Mouse (Mus musculus) small intestine, adult 2 months (tissue): ENCODE measurements around the gene Slc24a1. TPM values are rescaled to one million over a fixed set of nuclear protein-coding genes. Genes with fewer than 3 reads are reported as not detected.

ENCODE experiments used
- H3K27ac ChIP-seq: fragments of 200-500 bp; 2 replicates; pipeline ENCODE4 v1.5.1; 2012; ENCODE audit warnings: low read depth, low read length, control low read depth, inconsistent platforms; ENCODE audit not compliant: insufficient read depth
- H3K27me3 ChIP-seq: fragments of 200-500 bp; 2 replicates; pipeline ENCODE4 v1.6.1; 2012; ENCODE audit warnings: mild to moderate bottlenecking, moderate library complexity, low read length, inconsistent platforms; ENCODE audit not compliant: control insufficient read depth, insufficient read depth
- H3K36me3 ChIP-seq: fragments of 200-500 bp; 2 replicates; pipeline ENCODE4 v1.6.1; 2012; ENCODE audit warnings: mild to moderate bottlenecking, low read length, control low read depth, inconsistent platforms; ENCODE audit not compliant: control insufficient read depth, insufficient read depth
- H3K4me1 ChIP-seq: fragments of 200-500 bp; 2 replicates; pipeline ENCODE4 v1.6.1; 2012; ENCODE audit warnings: low read length, inconsistent platforms, mixed read lengths; ENCODE audit not compliant: control insufficient read depth, insufficient read depth, insufficient read length
- H3K4me3 ChIP-seq: fragments of 200-500 bp; 2 replicates; pipeline ENCODE4 v1.5.1; 2012; ENCODE audit warnings: low read depth, mild to moderate bottlenecking, control low read depth, inconsistent platforms, low read length, moderate library complexity
- CTCF ChIP-seq: fragments of 200-500 bp; IDR thresholded peaks from 2 replicates; pipeline ENCODE4 v1.5.1; 2012; ENCODE audit warnings: low read depth, mild to moderate bottlenecking, control low read depth, inconsistent platforms, low read length, moderate library complexity, mixed read lengths; ENCODE audit not compliant: insufficient replicate concordance, insufficient read length; ENCODE audit errors: extremely low read depth
- POLR2A ChIP-seq: fragments of 200-500 bp; IDR thresholded peaks from 2 replicates; pipeline ENCODE4 v1.6.1; 2012; ENCODE audit warnings: low read depth, mild to moderate bottlenecking, control low read depth, inconsistent platforms, low read length, moderate library complexity
- WGBS: fragments of 180-500 bp; shearing (Covaris S2); methylation state at CpG from one replicate; pipeline ENCODE4 v1.1.7; 2018; 5-methylcytosine and 5-hydroxymethylcytosine counted together
- polyA plus RNA-seq: library from polyadenylated mRNA; depleted of rRNA; stranded (reverse); fragments of >200 nt; gene quantifications from 2 replicates; pipeline ENCODE4 v1.2.3, GENCODE M21; 2012; rRNA removed

Slc24a1 gene
- polyA plus RNA-seq, 1 experiment = not detected

DNA sequence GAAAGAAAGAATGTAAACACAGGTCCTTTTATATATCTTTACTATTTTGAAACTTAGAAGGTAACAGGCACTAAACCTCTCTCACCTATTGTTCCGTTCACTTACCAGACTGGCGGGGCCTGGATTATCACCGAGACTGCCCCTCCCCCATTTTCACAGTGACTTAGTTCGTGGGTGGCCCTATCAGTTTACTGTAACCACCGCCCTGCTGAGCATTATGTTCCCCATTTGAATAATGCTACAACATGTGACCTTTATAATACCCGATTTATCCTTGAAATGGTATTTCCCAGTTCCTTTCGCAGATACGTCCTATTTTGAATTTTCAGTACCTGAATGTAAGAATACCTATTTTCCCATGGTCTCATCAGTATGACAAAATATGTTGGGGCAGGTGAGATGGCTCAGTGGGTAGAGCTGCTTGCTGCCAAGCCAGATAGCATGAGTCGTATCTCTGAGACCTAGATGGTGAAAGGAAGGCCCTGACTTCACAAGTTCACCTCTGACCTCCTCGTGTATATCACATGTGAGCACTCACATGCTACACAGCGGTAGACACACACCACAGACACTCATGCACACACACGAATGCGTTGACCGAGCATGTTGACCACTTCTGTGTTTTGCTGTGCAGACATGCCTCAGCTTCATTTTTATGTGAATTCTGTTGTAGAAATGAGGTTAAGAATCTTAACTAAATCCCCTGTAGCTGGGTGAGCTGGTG lies 46.3 kb downstream of the Slc24a1 start:
- TF ChIP-seq POLR2A (no peak), CTCF (no peak)
- WGBS = 88% methylated on average over 14 of the region's 14 CpGs
- H3K4me3 ChIP-seq = no peak overlapping the region

DNA sequence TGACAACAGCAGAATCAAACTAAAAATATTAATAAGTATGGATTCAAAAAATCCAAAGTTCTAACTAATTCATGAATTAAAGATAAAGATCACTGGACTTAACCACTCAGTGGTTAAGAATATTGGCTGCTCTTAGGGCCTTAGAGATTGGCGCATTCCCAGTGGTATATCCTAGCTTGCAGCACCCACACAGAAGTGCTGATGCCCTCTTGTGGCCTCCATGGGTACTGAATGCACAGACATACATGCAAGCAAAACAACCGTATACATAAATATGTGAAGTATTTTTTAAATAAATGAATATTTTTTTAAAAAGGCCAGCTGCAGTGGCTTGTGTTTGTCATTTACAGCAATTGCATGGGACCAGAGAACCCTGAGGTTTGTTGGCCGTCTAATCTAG lies 48.0 kb downstream of the Slc24a1 start:
- no peaks in the 10 kb centered on the region for H3K27me3 ChIP-seq

More for the DNA sequence above, 46.3 kb downstream of the Slc24a1 start:
- H3K4me1 ChIP-seq = no peaks in the 10 kb centered on the region
- no peak overlapping the region for H3K27ac ChIP-seq
- H3K36me3 ChIP-seq = peaks cover 6% of the 10 kb centered on the region
- no peaks in the 10 kb centered on the region for H3K27me3 ChIP-seq

DNA sequence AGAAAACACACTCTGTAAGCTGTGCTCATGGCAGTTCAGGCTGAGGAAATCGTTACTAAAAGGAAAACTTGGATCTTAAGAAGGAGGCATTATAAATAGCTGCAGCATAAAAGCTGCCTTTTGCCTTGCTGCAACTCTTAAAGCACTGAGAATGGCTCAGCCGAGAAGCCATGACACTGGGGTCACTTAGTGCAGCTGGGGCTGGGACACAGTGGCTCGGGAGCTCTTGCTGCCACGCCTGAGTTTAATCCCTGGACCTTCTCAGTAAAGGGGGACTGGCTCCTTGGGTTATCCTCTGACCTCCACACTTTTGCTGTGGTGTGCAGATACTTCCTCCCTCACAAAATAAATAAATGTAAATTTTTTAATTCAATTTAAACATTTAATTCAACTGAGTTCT lies 48.5 kb downstream of the Slc24a1 start:
- peaks cover 6% of the 10 kb centered on the region for H3K36me3 ChIP-seq
- H3K27ac ChIP-seq = no peak overlapping the region
- 57% methylated on average over 4 of the region's 4 CpGs for WGBS
- TF ChIP-seq CTCF = no peak
- TF ChIP-seq POLR2A = no peak
- H3K4me1 ChIP-seq = no peaks in the 10 kb centered on the region
- H3K4me3 ChIP-seq = no peak overlapping the region
- no peaks in the 10 kb centered on the region for H3K27me3 ChIP-seq

More for the DNA sequence above, 48.0 kb downstream of the Slc24a1 start:
- H3K4me1 ChIP-seq = no peaks in the 10 kb centered on the region
- H3K4me3 ChIP-seq = no peak overlapping the region
- no peak overlapping the region for H3K27ac ChIP-seq
- WGBS = 52% methylated on average over 3 of the region's 3 CpGs
- TF ChIP-seq CTCF (peak; percentile 73; the same call in 1 of the 2 replicates), POLR2A (no peak)
- H3K36me3 ChIP-seq = peaks cover 4% of the 10 kb centered on the region

DNA sequence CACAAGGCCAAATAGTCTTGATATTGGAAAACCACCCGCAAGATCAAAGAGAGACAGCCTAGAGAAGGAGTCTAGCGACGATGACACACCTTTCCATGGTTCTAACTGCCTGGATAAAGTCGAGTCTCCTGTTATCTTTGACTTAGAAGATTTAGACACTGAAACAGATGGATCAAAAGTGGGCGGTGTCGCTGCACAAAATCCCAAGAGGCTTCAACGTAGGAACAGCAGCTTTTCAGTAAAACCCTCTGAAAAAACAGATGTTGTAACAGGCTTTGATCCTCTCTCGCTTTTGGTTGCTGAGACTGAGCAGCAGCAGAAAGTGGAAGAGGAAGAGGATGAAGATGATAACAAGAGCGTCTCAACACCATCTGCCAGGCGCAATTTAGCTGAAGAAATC lies 54.8 kb downstream of the Slc24a1 start:
- WGBS = 80% methylated on average over 10 of the region's 10 CpGs
- Histone ChIP-seq H3K4me3 (no peak overlapping the region), H3K4me1 (no peaks in the 10 kb centered on the region), H3K36me3 (peaks cover 8% of the 10 kb centered on the region; the same call in 1 of the 2 replicates), H3K27me3 (no peaks in the 10 kb centered on the region), H3K27ac (no peak overlapping the region)
- TF ChIP-seq POLR2A (no peak), CTCF (no peak)

DNA sequence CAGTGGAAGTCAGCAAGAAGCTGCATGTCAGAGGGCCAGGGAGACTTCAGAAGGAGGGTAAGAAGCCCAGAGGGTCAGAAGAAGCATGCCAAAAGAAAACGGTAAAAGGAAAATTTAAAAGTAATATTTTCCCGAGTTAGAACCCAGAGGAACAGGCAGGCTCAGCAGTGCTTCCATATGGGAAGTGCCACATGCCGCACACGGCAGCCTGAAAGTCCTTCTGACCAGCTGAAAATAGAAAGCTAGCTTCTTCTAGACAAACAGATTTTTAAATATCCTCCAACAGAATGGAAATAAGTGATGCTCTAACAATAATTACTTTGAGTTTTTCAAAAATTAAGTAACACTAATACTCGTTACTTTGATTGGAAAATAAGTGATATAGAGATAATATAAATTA lies 65.4 kb downstream of the Slc24a1 start:
- H3K4me1 ChIP-seq = no peaks in the 10 kb centered on the region
- H3K27ac ChIP-seq = no peak overlapping the region
- TF ChIP-seq CTCF (no peak), POLR2A (no peak)
- 80% methylated on average over 5 of the region's 5 CpGs for WGBS
- no peaks in the 10 kb centered on the region for H3K27me3 ChIP-seq
- H3K36me3 ChIP-seq = peaks cover 4% of the 10 kb centered on the region; the same call in 1 of the 2 replicates
- no peak overlapping the region for H3K4me3 ChIP-seq

Other genes with a start within 250 kb of the Slc24a1 start
- 36.8 and 74.3 TPM in 2 replicates for gene Rab11a, start 213.8 kb downstream of the Slc24a1 start, polyA plus RNA-seq
- gene Dennd4a, start 140.3 kb downstream of the Slc24a1 start, polyA plus RNA-seq = 1.2 and 2.2 TPM in 2 replicates
- gene Ints14, start 9.3 kb upstream of the Slc24a1 start, polyA plus RNA-seq = 3.6 and 7.2 TPM in 2 replicates
- 12.6 and 17.2 TPM in 2 replicates for gene Hacd3, start 70.1 kb upstream of the Slc24a1 start, polyA plus RNA-seq
- 17.6 and 21.4 TPM in 2 replicates for gene Dpp8, start 80.8 kb upstream of the Slc24a1 start, polyA plus RNA-seq
- 1.8 and 2.3 TPM in 2 replicates for gene Igdcc4, start 149.9 kb upstream of the Slc24a1 start, polyA plus RNA-seq
- 0.06 TPM in 1 of 2 replicates, not detected in the other for gene Igdcc3, start 189.6 kb upstream of the Slc24a1 start, polyA plus RNA-seq
- 10.0 and 16.3 TPM in 2 replicates for gene Parp16, start 243.7 kb upstream of the Slc24a1 start, polyA plus RNA-seq